Mouse (Mus musculus) bone marrow macrophage, adult 2 months (primary cell): Measurements from ENCODE around the gene 1700123O20Rik.

ENCODE experiments used
- CTCF ChIP-seq: IDR thresholded peaks from 2 replicates; pipeline ENCODE4 v1.5.1; 2012; ENCODE audit warnings: low read depth, mild to moderate bottlenecking, low read length, moderate library complexity
- POLR2A ChIP-seq: IDR thresholded peaks from 2 replicates; pipeline ENCODE4 v1.6.1; 2012; ENCODE audit warnings: mild to moderate bottlenecking, low read depth, low read length, borderline replicate concordance

GRCm38 (mm10) chr14:54678657-54679304 lies 7.2 kb upstream of the 1700123O20Rik start:
- TF ChIP-seq CTCF = no peak
- TF ChIP-seq POLR2A = no peak
